In genomic region chr1:191468837-191469529, GRCm38 (mm10) we compare ENCODE assay signal across 14 mouse cellular contexts.
DNase-seq lines count a peak whose midpoint lies in the region; ATAC-seq and TF ChIP-seq lines count a peak whose summit lies in the region.
"Had no signal": no experiment of that assay in that cellular context is flagged by ENCODE, and none has a peak within 500 bp of the region (broad histone marks: within the 10 kb centered on the region; RNA-seq: fewer than 3 reads in every experiment).

No protein-coding gene starts in this region.

- TF ChIP-seq CTCF in hindbrain, postnatal 0 days (IDR thresholded peaks at IDR 0.05; ENCODE audit: low read depth) = no peak

- no peaks in the 10 kb centered on the region for H3K36me3 ChIP-seq in forebrain, embryonic 10.5 days (replicated peaks)
- H3K36me3 ChIP-seq in forebrain, embryonic 12.5 days (replicated peaks) = no peaks in the 10 kb centered on the region
- H3K36me3 ChIP-seq in hindbrain, postnatal 0 days (ENCODE audit: insufficient read depth, low read length) = no peaks in the 10 kb centered on the region
- no peaks in the 10 kb centered on the region for H3K36me3 ChIP-seq in hindbrain, embryonic 11.5 days (ENCODE audit: control insufficient read depth, insufficient read depth, low read length)
- H3K36me3 ChIP-seq in megakaryocyte, embryonic 14.5 days (replicated peaks; ENCODE audit: low read length) = no peaks in the 10 kb centered on the region
- H3K36me3 ChIP-seq: limb, embryonic 13.5 days had no signal

- DNase-seq in forebrain, embryonic 10.5 days (ENCODE audit: extremely low spot score, low spot score) = no peak
- peak; percentile 48 for DNase-seq in hindbrain, postnatal 0 days (ENCODE audit: low spot score)
- DNase-seq in hindbrain, embryonic 11.5 days (ENCODE audit: low spot score) = no peak
- DNase-seq in layer of hippocampus, postnatal 36 days = peak; percentile 9 to 19
- no peak for DNase-seq in urinary bladder, postnatal 10 days (ENCODE audit: low spot score)
- DNase-seq: cerebellum, adult 8-10 months; embryo, embryonic 11 days; kidney, adult 18-20 months; lung, postnatal 4 days; thymus, adult 2 months had no signal

- no peaks in the 10 kb centered on the region for H3K27me3 ChIP-seq in forebrain, embryonic 10.5 days (ENCODE audit: poor library complexity, severe bottlenecking)
- no peaks in the 10 kb centered on the region for H3K27me3 ChIP-seq in forebrain, embryonic 12.5 days
- no peaks in the 10 kb centered on the region for H3K27me3 ChIP-seq in hindbrain, postnatal 0 days (ENCODE audit: insufficient read depth, low read length)
- no peaks in the 10 kb centered on the region for H3K27me3 ChIP-seq in hindbrain, embryonic 11.5 days (ENCODE audit: control insufficient read depth, insufficient read depth, low read length)
- peaks cover 2% of the 10 kb centered on the region for H3K27me3 ChIP-seq in megakaryocyte, embryonic 14.5 days (replicated peaks)
- H3K27me3 ChIP-seq: limb, embryonic 13.5 days had no signal

- H3K9ac ChIP-seq in forebrain, embryonic 12.5 days = no peak overlapping the region
- H3K9ac ChIP-seq in hindbrain, postnatal 0 days (replicated peaks; ENCODE audit: low read length) = no peak overlapping the region
- no peak overlapping the region for H3K9ac ChIP-seq in hindbrain, embryonic 11.5 days (ENCODE audit: low read depth, low read length)
- H3K9ac ChIP-seq: limb, embryonic 13.5 days had no signal

- H3K9me3 ChIP-seq in forebrain, embryonic 10.5 days = no peaks in the 10 kb centered on the region
- no peaks in the 10 kb centered on the region for H3K9me3 ChIP-seq in forebrain, embryonic 12.5 days
- no peaks in the 10 kb centered on the region for H3K9me3 ChIP-seq in hindbrain, postnatal 0 days (ENCODE audit: low read length)
- no peaks in the 10 kb centered on the region for H3K9me3 ChIP-seq in hindbrain, embryonic 11.5 days (ENCODE audit: control insufficient read depth, low read length)
- H3K9me3 ChIP-seq in megakaryocyte, embryonic 14.5 days = no peaks in the 10 kb centered on the region
- H3K9me3 ChIP-seq: limb, embryonic 13.5 days had no signal

- peak overlapping the region; percentile 11; the same call in 1 of the 2 replicates for H3K27ac ChIP-seq in forebrain, embryonic 10.5 days
- H3K27ac ChIP-seq in forebrain, embryonic 12.5 days = no peak overlapping the region
- H3K27ac ChIP-seq in hindbrain, postnatal 0 days = peak overlapping the region; percentile 78
- H3K27ac ChIP-seq in hindbrain, embryonic 11.5 days (ENCODE audit: low read depth, low read length) = no peak overlapping the region
- H3K27ac ChIP-seq: limb, embryonic 13.5 days had no signal

- no peak overlapping the region for H3K4me2 ChIP-seq in forebrain, embryonic 12.5 days
- H3K4me2 ChIP-seq in hindbrain, postnatal 0 days (ENCODE audit: low read depth, low read length) = no peak overlapping the region
- H3K4me2 ChIP-seq in hindbrain, embryonic 11.5 days (replicated peaks; ENCODE audit: low read depth, low read length) = no peak overlapping the region
- H3K4me2 ChIP-seq: limb, embryonic 13.5 days had no signal

- ATAC-seq in forebrain, embryonic 12.5 days (ENCODE audit: low FRiP score) = no peak
- peak; percentile 87 for ATAC-seq in hindbrain, postnatal 0 days
- no peak for ATAC-seq in hindbrain, embryonic 11.5 days (ENCODE audit: low FRiP score)
- ATAC-seq in megakaryocyte, adult 5-6 weeks (ENCODE audit: poor library complexity, severe bottlenecking) = no peak

- WGBS in forebrain, embryonic 10.5 days = 59% methylated on average over 4 of the region's 4 CpGs
- WGBS in forebrain, embryonic 12.5 days = 38% methylated on average over 4 of the region's 4 CpGs
- 36% methylated on average over 4 of the region's 4 CpGs for WGBS in hindbrain, postnatal 0 days
- WGBS in hindbrain, embryonic 11.5 days = 44% methylated on average over 4 of the region's 4 CpGs

- no peak overlapping the region for H3K4me3 ChIP-seq in forebrain, embryonic 10.5 days
- H3K4me3 ChIP-seq in forebrain, embryonic 12.5 days (replicated peaks) = no peak overlapping the region
- no peak overlapping the region for H3K4me3 ChIP-seq in hindbrain, postnatal 0 days (ENCODE audit: low read length)
- no peak overlapping the region for H3K4me3 ChIP-seq in hindbrain, embryonic 11.5 days (ENCODE audit: low read depth, low read length)
- peak overlapping the region; percentile 35 for H3K4me3 ChIP-seq in megakaryocyte, embryonic 14.5 days (replicated peaks)
- H3K4me3 ChIP-seq: limb, embryonic 13.5 days had no signal

- H3K4me1 ChIP-seq in forebrain, embryonic 10.5 days = peaks cover 20% of the 10 kb centered on the region
- H3K4me1 ChIP-seq in forebrain, embryonic 12.5 days = peaks cover 11% of the 10 kb centered on the region
- H3K4me1 ChIP-seq in hindbrain, postnatal 0 days (ENCODE audit: insufficient read depth, low read length) = peaks cover 8% of the 10 kb centered on the region
- no peaks in the 10 kb centered on the region for H3K4me1 ChIP-seq in hindbrain, embryonic 11.5 days (replicated peaks; ENCODE audit: control insufficient read depth, insufficient read depth, low read length)
- H3K4me1 ChIP-seq in megakaryocyte, embryonic 14.5 days = peaks cover 41% of the 10 kb centered on the region

Comparison
In these comparisons a context has a peak if more than half of its experiments do, and no peak if none do; other contexts are left out.
1. DNase-seq: peak in hindbrain, postnatal 0 days (single experiment) and layer of hippocampus, postnatal 36 days (2 of 2); none in forebrain, embryonic 10.5 days (single experiment), hindbrain, embryonic 11.5 days (single experiment) and urinary bladder, postnatal 10 days (single experiment).
2. H3K27ac ChIP-seq: peak in forebrain, embryonic 10.5 days (single experiment) and hindbrain, postnatal 0 days (single experiment); none in forebrain, embryonic 12.5 days (single experiment) and hindbrain, embryonic 11.5 days (single experiment).